Mouse (Mus musculus) cortical plate, adult 2 months (tissue): Measurements from ENCODE around the gene Smad3. TPM values are rescaled to one million over a fixed set of nuclear protein-coding genes. Genes with fewer than 3 reads are reported as not detected.

ENCODE experiments used
- H3K27ac ChIP-seq: fragments of 200-500 bp; 2 replicates; pipeline ENCODE4 v1.5.1; 2012; ENCODE audit warnings: low read length, control low read depth, inconsistent platforms; ENCODE audit not compliant: insufficient read depth
- H3K4me1 ChIP-seq: fragments of 200-500 bp; 2 replicates; pipeline ENCODE4 v1.6.1; 2011; ENCODE audit warnings: low read length; ENCODE audit not compliant: control insufficient read depth, insufficient read depth
- H3K4me3 ChIP-seq: fragments of 200-500 bp; 2 replicates; pipeline ENCODE4 v1.5.1; 2011; ENCODE audit warnings: mild to moderate bottlenecking, low read length, control low read depth; ENCODE audit not compliant: insufficient read depth
- CTCF ChIP-seq: fragments of 200-500 bp; IDR thresholded peaks from 2 replicates; pipeline ENCODE4 v1.5.1; 2011; ENCODE audit warnings: mild to moderate bottlenecking, control low read depth, low read length; ENCODE audit not compliant: insufficient read depth; ENCODE audit errors: extremely low read depth
- POLR2A ChIP-seq: fragments of 200-500 bp; IDR thresholded peaks from 2 replicates; pipeline ENCODE4 v1.6.1; 2011; ENCODE audit warnings: mild to moderate bottlenecking, low read length, control low read depth; ENCODE audit not compliant: insufficient read depth; ENCODE audit errors: extremely low read depth
- polyA plus RNA-seq: library from polyadenylated mRNA; depleted of rRNA; stranded (reverse); fragments of >200 nt; gene quantifications from 2 replicates; pipeline ENCODE4 v1.2.3, GENCODE M21; 2012

Smad3 gene
- polyA plus RNA-seq, 1 experiment = 46.8 TPM

- H3K27ac ChIP-seq = no peak overlapping the region
- TF ChIP-seq POLR2A = no peak
- TF ChIP-seq CTCF = no peak
- no peak overlapping the region for H3K4me3 ChIP-seq
- peaks cover 8% of the 10 kb centered on the region for H3K4me1 ChIP-seq
Observed at GRCm38 (mm10) chr9:63697606-63698005, 60.2 kb downstream of the Smad3 start.

DNA sequence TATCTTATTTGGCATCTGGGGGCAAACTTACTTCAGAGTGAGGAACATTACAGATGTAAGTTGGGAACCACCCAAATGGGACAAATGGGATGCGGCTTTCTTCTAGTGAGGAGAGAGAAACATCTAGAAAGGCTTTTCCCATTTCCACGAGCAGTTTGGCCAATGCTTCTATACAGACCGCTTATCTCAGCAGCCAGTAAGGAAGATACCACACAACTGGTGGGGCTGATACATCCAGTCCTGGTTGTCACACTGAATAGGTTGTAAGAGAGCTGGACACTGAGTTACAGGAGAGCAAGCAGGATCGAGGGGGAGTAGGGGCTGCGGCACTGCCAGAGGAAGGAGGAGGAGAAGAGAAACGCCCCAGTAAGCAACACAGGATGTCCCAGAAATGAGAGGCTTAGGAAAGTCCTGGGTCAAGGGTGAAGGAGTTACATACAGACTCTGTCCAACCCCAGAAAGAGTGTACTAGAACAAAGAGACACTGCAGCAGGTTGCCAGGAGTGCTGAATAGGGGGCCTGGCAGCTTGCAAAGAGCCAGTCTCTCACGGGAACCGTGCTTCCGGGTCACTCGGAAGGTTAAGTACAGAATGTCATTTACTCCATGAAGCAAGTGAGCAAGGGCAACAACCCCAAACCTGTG is 61.2 kb downstream of the Smad3 start:
- no peak overlapping the region for H3K27ac ChIP-seq
- TF ChIP-seq POLR2A (no peak), CTCF (no peak)
- no peak overlapping the region for H3K4me3 ChIP-seq
- peaks cover 4% of the 10 kb centered on the region; the same call in 1 of the 2 replicates for H3K4me1 ChIP-seq

DNA sequence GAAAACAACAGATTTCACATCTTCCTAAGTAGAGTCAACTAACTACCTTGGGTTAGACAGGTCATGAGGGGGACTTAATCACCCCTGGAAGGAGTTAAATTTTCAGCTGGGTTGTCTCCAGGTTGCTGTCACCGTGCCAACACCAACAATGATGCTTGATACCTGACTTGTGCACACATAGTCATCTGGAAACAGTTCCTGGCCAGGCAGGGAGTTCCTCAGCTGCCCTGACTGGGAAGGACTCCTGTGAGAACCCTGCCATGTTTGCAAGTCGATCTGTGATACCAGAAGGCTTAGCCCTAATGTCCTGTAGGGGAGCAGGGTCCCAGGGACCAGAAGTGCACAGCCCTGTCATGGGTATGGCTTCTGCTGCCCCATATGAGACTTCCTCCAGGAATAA is 65.8 kb downstream of the Smad3 start:
- no peak overlapping the region for H3K27ac ChIP-seq
- no peak overlapping the region for H3K4me3 ChIP-seq
- peaks cover 3% of the 10 kb centered on the region; the same call in 1 of the 2 replicates for H3K4me1 ChIP-seq
- TF ChIP-seq POLR2A (no peak), CTCF (no peak)

DNA sequence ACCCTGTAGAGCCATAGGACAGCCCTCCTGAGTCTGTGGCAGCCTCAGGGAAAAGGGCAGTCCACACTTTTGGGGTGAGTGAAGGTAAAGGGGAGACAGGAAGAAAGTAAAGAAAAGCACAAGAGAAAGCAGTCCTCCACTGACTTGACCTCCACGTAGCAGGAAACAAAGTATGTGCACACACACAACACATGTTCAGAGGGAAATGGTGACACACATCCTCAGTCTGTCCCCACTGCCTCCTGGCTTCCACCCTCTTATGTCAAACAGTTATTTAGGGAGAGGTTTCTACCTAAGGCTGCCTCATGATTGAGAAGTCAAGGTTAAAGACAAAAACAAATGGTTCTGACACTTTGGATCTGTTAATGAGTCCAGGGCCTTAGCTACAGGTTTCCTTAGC is 67.3 kb downstream of the Smad3 start:
- H3K27ac ChIP-seq = no peak overlapping the region
- TF ChIP-seq POLR2A (no peak), CTCF (no peak)
- no peak overlapping the region for H3K4me3 ChIP-seq
- peaks cover 3% of the 10 kb centered on the region; the same call in 1 of the 2 replicates for H3K4me1 ChIP-seq

DNA sequence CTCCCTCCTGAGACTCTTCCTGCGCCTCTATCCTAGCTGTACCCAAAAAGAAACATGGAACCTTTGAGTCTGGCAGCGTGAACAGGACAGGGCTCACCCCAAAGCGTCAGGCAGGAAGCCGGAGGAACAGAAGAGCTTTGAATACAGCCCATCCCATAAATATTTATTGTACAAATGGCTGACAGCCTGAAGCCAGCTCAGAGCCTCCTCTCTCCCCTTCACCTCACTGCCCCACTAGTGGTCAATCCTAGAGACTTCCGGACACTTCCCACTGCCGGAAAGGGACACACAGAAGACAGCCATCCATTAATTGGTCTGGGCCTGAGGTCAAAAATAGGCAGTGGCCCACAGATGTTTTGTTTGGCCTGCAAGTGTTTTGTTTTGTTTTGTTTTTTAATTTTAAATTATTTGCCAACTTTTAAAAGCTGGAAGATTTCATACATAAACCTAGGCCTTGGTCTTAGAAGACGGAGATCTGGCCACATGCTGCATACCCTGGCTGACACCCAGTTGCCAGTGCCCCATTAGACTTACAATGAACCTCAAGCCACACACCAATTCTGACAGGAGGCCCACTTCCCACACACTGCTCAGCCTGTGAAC is 70.3 kb downstream of the Smad3 start:
- Histone ChIP-seq H3K27ac (no peak overlapping the region), H3K4me3 (no peak overlapping the region), H3K4me1 (peaks cover 4% of the 10 kb centered on the region)
- no peak for TF ChIP-seq CTCF
- TF ChIP-seq POLR2A = no peak

GRCm38 (mm10) chr9:63685352-63685751 is 72.4 kb downstream of the Smad3 start:
- TF ChIP-seq POLR2A (no peak), CTCF (no peak)
- Histone ChIP-seq H3K27ac (no peak overlapping the region), H3K4me1 (peaks cover 3% of the 10 kb centered on the region), H3K4me3 (no peak overlapping the region)

DNA sequence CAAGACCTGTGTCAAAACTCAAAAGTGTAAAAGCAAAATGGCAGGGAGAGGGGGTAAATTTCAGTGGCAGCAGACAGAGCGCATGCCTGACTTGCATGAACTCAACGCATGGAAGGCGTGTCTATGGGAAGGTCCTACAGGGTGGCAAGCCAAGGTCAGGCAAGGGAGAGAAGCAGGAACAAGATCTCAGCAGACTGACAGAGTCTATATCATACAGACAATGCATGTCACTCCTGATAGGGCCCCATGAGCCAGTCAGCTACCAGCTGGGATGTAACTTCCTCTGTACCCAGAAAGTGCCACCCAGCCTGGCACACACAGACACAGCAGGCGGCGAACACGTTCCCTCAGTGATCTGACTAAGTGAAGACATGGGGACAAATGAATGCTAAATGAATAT is 73.5 kb downstream of the Smad3 start:
- no peak overlapping the region for H3K27ac ChIP-seq
- H3K4me3 ChIP-seq = no peak overlapping the region
- peaks cover 3% of the 10 kb centered on the region for H3K4me1 ChIP-seq
- TF ChIP-seq POLR2A (no peak), CTCF (no peak)

DNA sequence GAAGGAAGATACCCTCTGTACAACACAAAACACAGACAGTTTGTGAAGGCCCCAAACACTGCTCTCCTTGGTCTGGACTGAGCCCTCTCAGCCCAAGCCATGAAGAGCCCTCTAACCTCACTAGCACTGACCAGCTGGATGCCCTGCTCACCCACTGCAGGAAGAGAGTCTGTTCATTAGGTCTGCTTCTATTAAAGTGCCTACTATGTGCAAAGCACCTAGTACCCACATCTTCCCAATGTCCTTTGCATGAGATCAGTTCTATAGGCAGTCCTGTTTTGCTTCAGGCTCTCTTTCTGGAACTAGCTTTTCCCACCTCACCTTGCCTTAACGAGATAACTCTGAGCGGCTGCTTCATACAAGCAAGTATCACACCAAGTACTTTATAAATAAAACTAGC is 74.9 kb downstream of the Smad3 start:
- Histone ChIP-seq H3K27ac (no peak overlapping the region), H3K4me3 (no peak overlapping the region), H3K4me1 (peaks cover 3% of the 10 kb centered on the region)
- no peak for TF ChIP-seq POLR2A
- TF ChIP-seq CTCF = no peak

DNA sequence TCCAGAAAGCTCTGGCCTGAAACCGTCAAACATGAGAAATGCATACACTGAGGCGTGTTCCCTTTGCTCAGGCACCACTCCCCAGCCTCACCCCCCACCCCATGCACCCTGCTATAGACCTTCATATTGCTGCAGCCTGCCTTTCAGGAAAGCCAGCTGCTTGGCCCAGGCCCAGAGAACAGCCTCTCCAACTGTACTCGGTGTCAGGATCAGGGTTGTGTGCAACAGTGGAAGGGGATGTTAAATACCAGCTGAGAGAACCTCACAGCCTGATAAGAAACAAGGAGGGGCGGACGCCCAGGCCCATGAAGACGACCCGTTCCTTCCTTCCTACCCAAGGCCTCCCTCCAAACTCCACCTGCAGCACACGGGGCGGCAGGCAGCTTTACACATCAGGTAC is 75.5 kb downstream of the Smad3 start:
- H3K27ac ChIP-seq = no peak overlapping the region
- TF ChIP-seq CTCF = no peak
- no peak for TF ChIP-seq POLR2A
- H3K4me1 ChIP-seq = peaks cover 3% of the 10 kb centered on the region
- no peak overlapping the region for H3K4me3 ChIP-seq

DNA sequence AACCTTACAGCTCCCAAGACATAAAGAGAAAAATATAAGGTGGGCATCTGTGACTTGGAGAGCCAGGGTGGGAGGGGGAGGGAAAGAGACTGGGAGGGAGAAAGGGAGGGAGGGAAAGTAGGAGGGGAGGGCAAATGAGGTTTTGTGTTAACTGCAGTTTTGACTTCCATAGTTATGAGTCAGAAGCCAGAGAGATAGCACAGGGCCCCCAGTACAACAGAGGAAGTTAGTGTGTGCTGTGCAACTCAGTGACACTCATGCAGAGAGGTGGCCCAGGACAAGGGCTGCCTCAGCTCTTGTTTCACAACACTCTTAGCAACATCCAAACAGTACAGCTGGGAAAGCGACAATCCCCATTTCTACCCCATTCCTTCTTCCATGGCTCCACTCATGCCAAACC is 79.7 kb downstream of the Smad3 start:
- Histone ChIP-seq H3K4me3 (no peak overlapping the region), H3K4me1 (peaks cover 2% of the 10 kb centered on the region), H3K27ac (no peak overlapping the region)
- no peak for TF ChIP-seq POLR2A
- TF ChIP-seq CTCF = no peak

DNA sequence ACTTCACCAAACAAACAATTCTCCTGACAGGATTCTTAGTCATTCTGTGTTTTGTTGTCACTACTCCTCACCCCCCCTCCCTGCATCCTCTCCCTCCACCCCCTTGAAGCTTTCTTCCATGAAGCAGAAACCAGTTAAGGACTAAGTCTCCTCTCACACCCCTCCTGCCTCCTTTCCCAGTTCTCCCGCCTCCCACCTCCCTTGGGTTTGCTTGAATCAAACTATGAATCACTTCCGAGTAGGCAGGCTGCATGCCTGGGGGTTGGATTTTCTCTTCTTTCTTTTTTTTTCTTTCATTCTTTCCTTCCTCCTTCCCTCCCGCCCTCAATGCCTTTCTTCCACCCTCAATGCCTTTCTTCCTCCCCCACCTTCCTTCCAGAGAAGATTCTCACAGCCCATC is 80.2 kb downstream of the Smad3 start:
- Histone ChIP-seq H3K4me3 (no peak overlapping the region), H3K4me1 (peaks cover 2% of the 10 kb centered on the region), H3K27ac (no peak overlapping the region)
- TF ChIP-seq POLR2A = no peak
- TF ChIP-seq CTCF = no peak
